Mouse (Mus musculus): ENCODE data around the gene Tns1. TPM values are rescaled to one million over a fixed set of nuclear protein-coding genes. Genes with fewer than 3 reads are reported as not detected.

The Tns1 gene
- polyA plus RNA-seq, 1 experiment, result 118 TPM

- Histone ChIP-seq H3K4me3 (ENCODE audit: insufficient read depth, poor library complexity, severe bottlenecking) (no peak overlapping the region), H3ac (ENCODE audit: control insufficient read depth, insufficient read length, low read depth) (no peak overlapping the region)
- no peak for TF ChIP-seq USF1 (IDR thresholded peaks at IDR 0.05; ENCODE audit: low read depth)
Observed at GRCm38 (mm10) chr1:74041178-74041577, 83.1 kb downstream of the Tns1 start.

DNA sequence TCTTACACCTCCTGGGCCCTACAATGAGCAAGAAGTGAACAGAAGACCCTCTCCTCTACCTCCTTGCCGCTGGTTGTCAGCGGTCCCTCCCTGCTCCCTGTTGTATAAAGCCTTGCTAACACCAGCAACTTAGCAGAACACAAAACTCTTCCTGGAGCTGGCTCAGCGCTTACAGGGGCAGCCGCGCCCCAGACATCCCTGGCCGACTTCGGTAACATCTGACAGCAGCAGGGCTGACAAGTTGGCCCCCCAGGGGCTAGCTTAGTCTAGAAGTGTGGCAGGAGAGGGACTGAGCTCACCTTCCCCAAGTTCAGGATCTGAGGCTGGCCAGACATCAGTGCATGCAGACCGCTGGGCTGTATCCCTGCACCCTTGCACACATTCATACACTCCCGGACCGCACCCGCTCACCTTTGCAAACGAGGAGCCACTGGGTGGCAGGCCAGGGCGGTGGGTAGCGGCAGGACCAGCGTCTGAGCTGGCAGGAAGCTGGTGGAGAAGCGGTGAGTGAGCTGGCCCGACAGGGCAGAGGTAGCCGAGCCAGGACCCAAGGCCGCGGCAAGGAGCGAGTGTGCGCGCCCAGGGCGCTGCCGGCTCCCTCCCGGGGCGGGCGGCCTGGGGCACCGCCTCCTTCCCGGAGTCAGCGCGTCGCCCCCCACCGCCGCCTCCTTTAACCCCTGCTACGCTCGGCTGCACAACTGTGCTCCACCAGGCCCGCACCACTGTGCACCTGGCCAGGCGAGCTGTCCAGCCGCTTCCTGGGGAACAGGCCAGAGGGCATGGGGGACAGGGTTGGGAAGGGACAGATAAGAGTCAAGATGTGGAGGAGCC, 87.5 kb downstream of the Tns1 start:
- Histone ChIP-seq H3K79me3 (ENCODE audit: low read depth) (peaks cover 11% of the 10 kb centered on the region), H3K79me2 (ENCODE audit: control insufficient read depth, insufficient read depth) (peaks cover 67% of the 10 kb centered on the region), H3K4me3 (ENCODE audit: insufficient read depth, poor library complexity, severe bottlenecking) (peak overlapping the region; percentile 26), H3ac (ENCODE audit: control insufficient read depth, insufficient read length, low read depth) (peak overlapping the region; percentile 54), H3K27me3 (ENCODE audit: control insufficient read depth, insufficient read depth, insufficient read length) (no peaks in the 10 kb centered on the region), H3K36me3 (ENCODE audit: control insufficient read depth, insufficient read depth) (no peaks in the 10 kb centered on the region)
- TF ChIP-seq CEBPB (IDR thresholded peaks at IDR 0.05; ENCODE audit: low read depth), result no peak
- peak; percentile 72 for TF ChIP-seq CTCF (IDR thresholded peaks at IDR 0.05; ENCODE audit: control insufficient read depth, insufficient read depth, insufficient read length)

More at GRCm38 (mm10) chr1:74041178-74041577, 83.1 kb downstream of the Tns1 start:
- peaks cover under 1% of the 10 kb centered on the region for H3K79me3 ChIP-seq (ENCODE audit: low read depth)
- no peaks in the 10 kb centered on the region for H3K36me3 ChIP-seq (ENCODE audit: control insufficient read depth, insufficient read depth)
- peaks cover 33% of the 10 kb centered on the region for H3K79me2 ChIP-seq (ENCODE audit: control insufficient read depth, insufficient read depth)
- no peaks in the 10 kb centered on the region for H3K27me3 ChIP-seq (ENCODE audit: control insufficient read depth, insufficient read depth, insufficient read length)

GRCm38 (mm10) chr1:74035912-74036489, 88.2 kb downstream of the Tns1 start:
- Histone ChIP-seq H3K36me3 (ENCODE audit: control insufficient read depth, insufficient read depth) (no peaks in the 10 kb centered on the region), H3K79me3 (ENCODE audit: low read depth) (peaks cover 11% of the 10 kb centered on the region), H3K79me2 (ENCODE audit: control insufficient read depth, insufficient read depth) (peaks cover 69% of the 10 kb centered on the region), H3K4me3 (ENCODE audit: insufficient read depth, poor library complexity, severe bottlenecking) (peak overlapping the region; percentile 26), H3K27me3 (ENCODE audit: control insufficient read depth, insufficient read depth, insufficient read length) (no peaks in the 10 kb centered on the region), H3ac (ENCODE audit: control insufficient read depth, insufficient read length, low read depth) (peak overlapping the region; percentile 63)
- TF ChIP-seq CEBPB (IDR thresholded peaks at IDR 0.05; ENCODE audit: low read depth), result no peak
- TF ChIP-seq MAX (IDR thresholded peaks at IDR 0.05), result no peak
- no peak for TF ChIP-seq CTCF (IDR thresholded peaks at IDR 0.05; ENCODE audit: control insufficient read depth, insufficient read depth, insufficient read length)
- TF ChIP-seq MYOG (IDR thresholded peaks at IDR 0.05; ENCODE audit: control insufficient read depth, extremely low read depth, insufficient read length), result no peak
- no peak for TF ChIP-seq FOSL1 (IDR thresholded peaks at IDR 0.05; ENCODE audit: insufficient read depth, low read length, poor library complexity, severe bottlenecking)
- TF ChIP-seq MYOD1 (IDR thresholded peaks at IDR 0.05; ENCODE audit: control insufficient read depth, insufficient read length, low read depth), result no peak

- TF ChIP-seq USF1 (IDR thresholded peaks at IDR 0.05; ENCODE audit: low read depth) (no peak), CTCF (IDR thresholded peaks at IDR 0.05; ENCODE audit: control insufficient read depth, insufficient read depth, insufficient read length) (no peak), MAX (IDR thresholded peaks at IDR 0.05) (no peak), MYOD1 (IDR thresholded peaks at IDR 0.05; ENCODE audit: control insufficient read depth, insufficient read length, low read depth) (no peak), CEBPB (IDR thresholded peaks at IDR 0.05; ENCODE audit: low read depth) (no peak), MYOG (IDR thresholded peaks at IDR 0.05; ENCODE audit: control insufficient read depth, extremely low read depth, insufficient read length) (no peak), FOSL1 (IDR thresholded peaks at IDR 0.05; ENCODE audit: insufficient read depth, low read length, poor library complexity, severe bottlenecking) (no peak)
- Histone ChIP-seq H3K79me3 (ENCODE audit: low read depth) (peaks cover 11% of the 10 kb centered on the region), H3K36me3 (ENCODE audit: control insufficient read depth, insufficient read depth) (no peaks in the 10 kb centered on the region), H3ac (ENCODE audit: control insufficient read depth, insufficient read length, low read depth) (no peak overlapping the region), H3K79me2 (ENCODE audit: control insufficient read depth, insufficient read depth) (peaks cover 72% of the 10 kb centered on the region), H3K4me3 (ENCODE audit: insufficient read depth, poor library complexity, severe bottlenecking) (no peak overlapping the region), H3K27me3 (ENCODE audit: control insufficient read depth, insufficient read depth, insufficient read length) (no peaks in the 10 kb centered on the region)
Observed at GRCm38 (mm10) chr1:74035487-74035886, 88.8 kb downstream of the Tns1 start.

- H3K79me2 ChIP-seq (ENCODE audit: control insufficient read depth, insufficient read depth), result peaks cover 71% of the 10 kb centered on the region
- H3K27me3 ChIP-seq (ENCODE audit: control insufficient read depth, insufficient read depth, insufficient read length), result no peaks in the 10 kb centered on the region
- peak overlapping the region; percentile 1 for H3ac ChIP-seq (ENCODE audit: control insufficient read depth, insufficient read length, low read depth)
- H3K36me3 ChIP-seq (ENCODE audit: control insufficient read depth, insufficient read depth), result no peaks in the 10 kb centered on the region
- no peak for TF ChIP-seq MYOG (IDR thresholded peaks at IDR 0.05; ENCODE audit: control insufficient read depth, extremely low read depth, insufficient read length)
- no peak for TF ChIP-seq USF1 (IDR thresholded peaks at IDR 0.05; ENCODE audit: low read depth)
- no peak for TF ChIP-seq MYOD1 (IDR thresholded peaks at IDR 0.05; ENCODE audit: control insufficient read depth, insufficient read length, low read depth)
- TF ChIP-seq CEBPB (IDR thresholded peaks at IDR 0.05; ENCODE audit: low read depth), result no peak
- TF ChIP-seq MAX (IDR thresholded peaks at IDR 0.05), result no peak
- no peak for TF ChIP-seq CTCF (IDR thresholded peaks at IDR 0.05; ENCODE audit: control insufficient read depth, insufficient read depth, insufficient read length)
- TF ChIP-seq FOSL1 (IDR thresholded peaks at IDR 0.05; ENCODE audit: insufficient read depth, low read length, poor library complexity, severe bottlenecking), result no peak
- peaks cover 11% of the 10 kb centered on the region for H3K79me3 ChIP-seq (ENCODE audit: low read depth)
- no peak overlapping the region for H3K4me3 ChIP-seq (ENCODE audit: insufficient read depth, poor library complexity, severe bottlenecking)
Observed at GRCm38 (mm10) chr1:74034736-74035135, 89.5 kb downstream of the Tns1 start.

DNA sequence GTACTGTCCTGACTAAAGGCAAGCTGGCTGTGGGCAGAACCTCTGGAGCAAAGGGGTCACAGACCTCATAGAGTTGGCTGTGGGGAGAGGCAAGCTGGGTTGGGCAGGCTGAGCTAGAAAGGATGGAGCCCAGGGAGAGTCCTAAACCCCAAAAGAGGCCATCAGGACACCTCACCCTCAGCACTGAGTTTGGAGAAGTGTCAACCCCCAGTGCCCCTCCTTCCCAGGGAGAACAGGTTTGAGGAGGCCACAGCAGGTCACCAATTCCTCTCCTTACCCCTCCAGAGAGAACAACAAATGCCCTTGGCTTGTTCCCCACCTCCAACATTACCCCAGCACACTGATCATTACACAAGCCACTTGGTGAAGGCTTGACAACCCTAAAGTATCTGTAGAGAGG, 90.0 kb downstream of the Tns1 start:
- Histone ChIP-seq H3K79me3 (ENCODE audit: low read depth) (peaks cover 11% of the 10 kb centered on the region), H3K27me3 (ENCODE audit: control insufficient read depth, insufficient read depth, insufficient read length) (no peaks in the 10 kb centered on the region), H3K36me3 (ENCODE audit: control insufficient read depth, insufficient read depth) (no peaks in the 10 kb centered on the region), H3ac (ENCODE audit: control insufficient read depth, insufficient read length, low read depth) (no peak overlapping the region), H3K79me2 (ENCODE audit: control insufficient read depth, insufficient read depth) (peaks cover 71% of the 10 kb centered on the region), H3K4me3 (ENCODE audit: insufficient read depth, poor library complexity, severe bottlenecking) (no peak overlapping the region)
- TF ChIP-seq USF1 (IDR thresholded peaks at IDR 0.05; ENCODE audit: low read depth), result no peak
- TF ChIP-seq MYOD1 (IDR thresholded peaks at IDR 0.05; ENCODE audit: control insufficient read depth, insufficient read length, low read depth), result no peak
- TF ChIP-seq MAX (IDR thresholded peaks at IDR 0.05), result no peak
- TF ChIP-seq MYOG (IDR thresholded peaks at IDR 0.05; ENCODE audit: control insufficient read depth, extremely low read depth, insufficient read length), result no peak
- no peak for TF ChIP-seq CTCF (IDR thresholded peaks at IDR 0.05; ENCODE audit: control insufficient read depth, insufficient read depth, insufficient read length)
- TF ChIP-seq FOSL1 (IDR thresholded peaks at IDR 0.05; ENCODE audit: insufficient read depth, low read length, poor library complexity, severe bottlenecking), result no peak
- no peak for TF ChIP-seq CEBPB (IDR thresholded peaks at IDR 0.05; ENCODE audit: low read depth)

Data from C2C12 (cell line).